Mouse (Mus musculus) brain, embryonic 14.5 days (tissue): ENCODE measurements at regions not wholly inside any gene's neighbourhood (a gene's known extent, or its start where the extent isn't known, plus 50 kb on each side); places are given as distances from the start of the nearest gene placed in this dataset.

ENCODE experiments used
- CTCF ChIP-seq: fragments of 200-500 bp; IDR thresholded peaks from 2 replicates; pipeline ENCODE4 v1.5.1; 2012; ENCODE audit warnings: inconsistent platforms, mild to moderate bottlenecking, moderate library complexity, borderline replicate concordance; ENCODE audit not compliant: insufficient read depth, insufficient read length; ENCODE audit errors: extremely low read depth
- POLR2A ChIP-seq: fragments of 200-500 bp; IDR thresholded peaks from 2 replicates; pipeline ENCODE4 v1.6.1; 2012; ENCODE audit warnings: mild to moderate bottlenecking, inconsistent platforms, borderline replicate concordance; ENCODE audit not compliant: poor library complexity, insufficient read depth, insufficient read length, severe bottlenecking; ENCODE audit errors: extremely low read depth

- TF ChIP-seq CTCF: no peak
- TF ChIP-seq POLR2A: no peak
Measured at GRCm38 (mm10) chr11:17637158-17637557, 316.5 kb downstream of the Etaa1 start.
